Mouse (Mus musculus) midbrain, embryonic 13.5 days (tissue): ENCODE data around the gene Auh. TPM values are rescaled to one million over a fixed set of nuclear protein-coding genes. Genes with fewer than 3 reads are reported as not detected.

ENCODE experiments used
- ATAC-seq: fragments of 200-750 bp; cut with Nextera tagmentation; 2 replicates; pipeline ENCODE4 v1.8.0; 2017; ENCODE audit warnings: mild to moderate bottlenecking, moderate TSS enrichment, moderate library complexity
- H3K27ac ChIP-seq: fragments of 300-500 bp; sonication (generic); 2 replicates; pipeline ENCODE4 v1.5.1; 2015; ENCODE audit warnings: inconsistent platforms, mild to moderate bottlenecking, moderate library complexity
- H3K27me3 ChIP-seq: fragments of 300-500 bp; sonication (generic); 2 replicates; pipeline ENCODE4 v1.6.1; 2015; ENCODE audit warnings: mild to moderate bottlenecking, inconsistent platforms
- H3K36me3 ChIP-seq: fragments of 300-500 bp; sonication (generic); 2 replicates; pipeline ENCODE4 v1.6.1; 2015; ENCODE audit warnings: mild to moderate bottlenecking, inconsistent platforms
- H3K4me1 ChIP-seq: fragments of 300-500 bp; sonication (generic); replicated peaks from 2 replicates; pipeline ENCODE4 v1.6.1; 2015; ENCODE audit warnings: inconsistent platforms
- H3K4me2 ChIP-seq: fragments of 300-500 bp; sonication (generic); replicated peaks from 2 replicates; pipeline ENCODE4 v1.6.1; 2015; ENCODE audit warnings: moderate library complexity, mild to moderate bottlenecking, inconsistent platforms
- H3K4me3 ChIP-seq: fragments of 300-500 bp; sonication (generic); replicated peaks from 2 replicates; pipeline ENCODE4 v1.5.1; 2015; ENCODE audit warnings: mild to moderate bottlenecking, inconsistent platforms
- H3K9ac ChIP-seq: fragments of 300-500 bp; sonication (generic); replicated peaks from 2 replicates; pipeline ENCODE4 v1.6.1; 2015; ENCODE audit warnings: mild to moderate bottlenecking, inconsistent platforms
- H3K9me3 ChIP-seq: fragments of 300-500 bp; sonication (generic); 2 replicates; pipeline ENCODE4 v1.6.1; 2016; ENCODE audit warnings: mild to moderate bottlenecking, inconsistent platforms
- whole genome bisulfite sequencing: fragments of 180-500 bp; shearing (Covaris S2); methylation state at CpG from one replicate; pipeline ENCODE4 v1.1.7; 2015; 5-methylcytosine and 5-hydroxymethylcytosine counted together
- polyA plus RNA-seq: library from polyadenylated mRNA; unstranded; fragments of >200 nt; fragmentation: Nextera tagmentation; extraction: Ambion mirVana; gene quantifications from 2 replicates; pipeline ENCODE4 v1.2.1, GENCODE M21; 2015

The Auh gene
- polyA plus RNA-seq, 1 experiment from 2014 or later, result 58.4 TPM

DNA sequence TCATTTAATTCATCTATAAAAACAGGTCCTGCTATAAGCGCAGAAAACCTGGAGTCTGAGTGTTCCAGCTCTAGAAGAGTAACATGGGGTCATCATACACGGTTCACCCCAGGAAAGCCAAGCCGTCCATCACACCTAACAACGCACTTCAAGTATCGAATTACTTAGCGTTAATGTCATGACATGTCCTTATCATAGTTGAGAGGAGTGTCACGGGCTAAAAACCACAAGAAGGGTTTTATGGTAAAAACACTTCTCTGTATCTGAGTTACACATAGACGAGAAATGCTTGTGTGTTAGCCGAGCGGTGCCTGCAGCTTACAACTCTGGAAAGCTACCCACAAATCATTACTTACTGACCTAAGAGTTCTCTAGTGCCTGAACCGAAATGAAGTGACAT lies 55.6 kb downstream of the Auh start:
- WGBS, result 88% methylated on average over 11 of the region's 11 CpGs
- H3K27ac ChIP-seq, result no peak overlapping the region
- H3K4me1 ChIP-seq, result peaks cover 3% of the 10 kb centered on the region; the same call in 1 of the 2 replicates
- H3K36me3 ChIP-seq, result no peaks in the 10 kb centered on the region
- no peaks in the 10 kb centered on the region for H3K27me3 ChIP-seq
- H3K9me3 ChIP-seq, result no peaks in the 10 kb centered on the region
- ATAC-seq, result no peak
- no peak overlapping the region for H3K9ac ChIP-seq
- H3K4me3 ChIP-seq, result no peak overlapping the region
- H3K4me2 ChIP-seq, result no peak overlapping the region

DNA sequence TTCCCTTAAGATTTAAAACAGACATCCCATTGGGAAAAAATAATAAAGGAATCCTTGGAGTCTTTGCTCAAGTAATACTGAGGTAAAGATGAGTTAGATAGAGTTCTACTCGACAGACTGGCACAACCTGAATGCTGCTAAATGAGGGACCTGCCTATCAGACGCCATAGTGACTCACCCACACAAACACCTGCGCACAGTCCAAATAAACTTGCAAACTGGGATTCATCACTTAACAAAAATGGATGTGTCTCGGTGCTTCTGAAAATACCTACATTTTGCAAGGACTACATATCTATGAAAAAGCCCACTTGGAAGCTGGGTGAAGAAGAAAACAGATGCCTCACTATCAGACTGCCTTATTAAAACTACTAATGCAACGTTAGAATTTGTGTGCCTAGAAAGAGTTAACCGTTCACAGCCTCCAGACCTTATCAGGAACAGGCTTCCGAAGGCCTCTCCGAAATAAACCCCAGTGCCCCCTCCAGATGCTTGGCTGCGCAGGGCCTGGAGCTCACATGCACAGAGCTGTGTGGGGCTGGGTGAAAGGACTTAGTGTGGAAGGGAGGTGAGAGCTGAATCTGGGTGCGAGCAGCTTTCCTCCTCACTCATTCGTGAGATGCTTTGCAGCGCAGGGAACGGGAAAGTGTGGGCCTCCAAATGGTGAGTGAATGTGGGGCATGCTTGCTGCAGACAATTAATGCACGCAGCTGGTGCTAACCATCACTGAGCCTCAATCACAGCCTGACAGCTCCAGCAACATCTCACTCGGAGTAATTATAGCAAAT lies 63.3 kb downstream of the Auh start:
- H3K4me3 ChIP-seq, result no peak overlapping the region

DNA sequence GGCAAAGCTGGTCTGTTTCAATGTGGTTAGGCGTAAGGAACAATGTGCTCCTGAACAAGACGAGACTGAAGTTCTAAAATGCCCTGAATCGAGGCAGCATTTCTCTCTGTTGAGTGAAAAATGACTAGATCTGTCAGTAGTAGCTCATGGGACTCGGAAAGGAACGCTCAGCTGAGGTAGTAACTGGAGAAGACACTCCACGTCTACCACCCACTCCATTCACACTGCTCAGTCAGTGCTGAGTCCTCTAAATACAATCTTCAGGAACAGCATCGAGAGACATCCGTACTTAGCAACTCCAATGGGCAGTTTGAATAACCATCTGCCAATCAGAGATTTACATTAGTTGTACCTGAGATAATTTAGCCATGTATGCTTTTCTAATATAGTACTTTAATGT lies 66.0 kb downstream of the Auh start:
- Histone ChIP-seq H3K9me3 (no peaks in the 10 kb centered on the region), H3K36me3 (peaks cover 3% of the 10 kb centered on the region; the same call in 1 of the 2 replicates), H3K27ac (no peak overlapping the region), H3K4me1 (peaks cover 24% of the 10 kb centered on the region), H3K4me2 (no peak overlapping the region), H3K27me3 (no peaks in the 10 kb centered on the region), H3K9ac (no peak overlapping the region), H3K4me3 (no peak overlapping the region)
- WGBS, result 90% methylated on average over 8 of the region's 8 CpGs
- no peak for ATAC-seq

More for the DNA sequence above, 63.3 kb downstream of the Auh start:
- Histone ChIP-seq H3K9ac (no peak overlapping the region), H3K27ac (no peak overlapping the region), H3K9me3 (no peaks in the 10 kb centered on the region), H3K36me3 (peaks cover 3% of the 10 kb centered on the region; the same call in 1 of the 2 replicates), H3K4me2 (no peak overlapping the region), H3K27me3 (no peaks in the 10 kb centered on the region), H3K4me1 (peaks cover 20% of the 10 kb centered on the region)
- WGBS, result 58% methylated on average over 15 of the region's 15 CpGs
- ATAC-seq, result peak; percentile 66

DNA sequence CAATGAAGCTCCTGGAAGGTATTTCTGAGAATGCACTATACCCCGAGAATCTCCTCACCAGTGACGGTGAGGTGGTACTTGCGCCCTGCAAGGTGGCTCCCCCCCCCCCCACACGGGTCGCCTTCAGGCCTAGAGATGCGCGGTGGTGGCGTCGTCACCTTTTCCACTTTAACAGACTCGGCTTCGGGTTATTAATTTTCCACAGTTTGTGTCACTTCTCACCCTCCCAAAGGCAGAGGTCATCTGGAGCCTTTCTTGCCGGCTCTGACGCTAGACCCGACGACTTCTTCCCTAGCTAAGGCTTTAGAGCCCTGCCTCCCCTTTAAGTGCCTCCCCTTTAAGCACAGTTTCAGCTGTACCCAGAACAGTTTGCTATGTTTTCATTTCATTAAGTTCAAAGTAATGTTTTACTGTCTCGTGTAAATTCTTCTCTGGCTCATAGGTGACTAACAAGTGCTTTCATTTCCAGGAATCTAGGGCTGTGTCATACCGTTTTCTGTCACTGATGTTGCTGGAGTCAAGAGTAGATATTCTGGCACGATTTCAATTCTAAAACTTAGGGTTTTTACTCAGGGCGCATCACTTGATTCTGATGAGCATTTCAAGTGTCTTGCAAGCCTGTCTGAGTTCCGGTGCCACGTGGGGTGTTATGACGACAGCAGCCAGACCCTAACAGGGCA lies 69.3 kb downstream of the Auh start:
- no peak for ATAC-seq
- 85% methylated on average over 22 of the region's 22 CpGs for WGBS
- Histone ChIP-seq H3K36me3 (peaks cover 3% of the 10 kb centered on the region; the same call in 1 of the 2 replicates), H3K4me3 (no peak overlapping the region), H3K4me1 (0 out of 2 replicates have a peak, but pooled peaks cover 4% of the 10 kb centered on the region), H3K9ac (no peak overlapping the region), H3K27me3 (no peaks in the 10 kb centered on the region), H3K9me3 (no peaks in the 10 kb centered on the region), H3K27ac (no peak overlapping the region), H3K4me2 (no peak overlapping the region)

DNA sequence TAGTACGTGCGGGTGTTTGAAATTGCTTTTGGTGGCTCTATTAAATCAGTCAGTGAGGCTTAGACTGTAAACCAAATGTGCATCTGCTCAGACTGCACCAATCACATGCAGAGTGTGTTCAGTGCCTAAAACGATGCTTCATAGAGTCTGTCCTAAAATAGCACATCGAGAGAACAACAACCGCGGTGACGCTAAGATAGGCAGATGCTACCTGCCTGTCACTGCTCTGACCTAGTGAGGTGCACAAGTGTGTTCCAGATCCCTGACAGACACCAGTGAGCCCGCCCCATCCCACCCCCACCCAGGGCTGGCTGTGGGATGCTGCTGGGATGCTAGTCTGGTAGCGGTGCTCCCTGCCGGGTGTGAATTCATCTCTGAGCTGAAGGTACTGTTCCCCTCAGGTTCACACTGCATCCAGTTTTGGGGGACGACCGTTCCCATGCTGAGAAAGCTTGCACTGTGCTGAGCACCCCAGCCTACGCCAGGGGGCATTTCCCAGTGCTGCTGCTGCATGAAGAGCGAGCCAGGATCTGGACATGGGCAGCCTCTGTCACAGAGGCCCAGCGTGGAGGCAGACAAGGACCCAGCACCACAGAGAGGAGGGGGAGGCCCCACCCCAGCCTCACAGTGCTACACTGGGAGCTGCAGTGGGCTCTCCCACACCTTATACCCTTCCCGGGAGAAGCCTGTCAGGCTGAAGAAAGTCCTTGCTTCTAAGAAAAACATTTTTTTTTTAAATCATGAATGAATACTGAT lies 70.2 kb downstream of the Auh start:
- Histone ChIP-seq H3K27me3 (no peaks in the 10 kb centered on the region), H3K9me3 (no peaks in the 10 kb centered on the region), H3K4me3 (no peak overlapping the region), H3K27ac (no peak overlapping the region), H3K9ac (no peak overlapping the region), H3K4me2 (no peak overlapping the region), H3K36me3 (peaks cover 3% of the 10 kb centered on the region; the same call in 1 of the 2 replicates), H3K4me1 (0 out of 2 replicates have a peak, but pooled peaks cover 4% of the 10 kb centered on the region)
- 0 out of 2 replicates have a peak, but pooled peaks have one; percentile 37 for ATAC-seq
- 79% methylated on average over 16 of the region's 16 CpGs for WGBS

DNA sequence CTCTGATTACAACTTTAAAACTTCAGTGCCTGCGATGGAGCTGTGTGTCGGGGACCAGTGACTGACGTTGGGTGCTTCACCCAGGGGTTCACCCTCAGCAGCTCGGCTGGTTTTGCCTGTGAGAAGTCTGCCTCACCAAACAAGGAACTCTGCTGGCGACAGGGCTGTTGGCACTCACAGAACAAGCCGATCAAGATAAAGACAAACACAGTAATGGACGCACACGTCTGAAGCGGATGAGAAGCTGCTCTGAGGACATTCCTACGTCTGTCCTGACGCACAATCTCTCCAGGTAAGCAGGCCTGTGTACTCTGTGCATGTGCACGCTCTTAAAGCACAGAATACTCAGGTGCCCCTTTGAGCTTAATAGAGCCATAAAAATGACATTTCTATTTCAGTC lies 71.1 kb downstream of the Auh start:
- peaks cover 3% of the 10 kb centered on the region; the same call in 1 of the 2 replicates for H3K36me3 ChIP-seq
- no peaks in the 10 kb centered on the region for H3K27me3 ChIP-seq
- H3K4me1 ChIP-seq, result 0 out of 2 replicates have a peak, but pooled peaks cover 4% of the 10 kb centered on the region
- H3K27ac ChIP-seq, result no peak overlapping the region
- no peaks in the 10 kb centered on the region for H3K9me3 ChIP-seq
- H3K9ac ChIP-seq, result no peak overlapping the region
- no peak overlapping the region for H3K4me2 ChIP-seq
- no peak for ATAC-seq
- H3K4me3 ChIP-seq, result no peak overlapping the region
- WGBS, result 89% methylated on average over 12 of the region's 12 CpGs

DNA sequence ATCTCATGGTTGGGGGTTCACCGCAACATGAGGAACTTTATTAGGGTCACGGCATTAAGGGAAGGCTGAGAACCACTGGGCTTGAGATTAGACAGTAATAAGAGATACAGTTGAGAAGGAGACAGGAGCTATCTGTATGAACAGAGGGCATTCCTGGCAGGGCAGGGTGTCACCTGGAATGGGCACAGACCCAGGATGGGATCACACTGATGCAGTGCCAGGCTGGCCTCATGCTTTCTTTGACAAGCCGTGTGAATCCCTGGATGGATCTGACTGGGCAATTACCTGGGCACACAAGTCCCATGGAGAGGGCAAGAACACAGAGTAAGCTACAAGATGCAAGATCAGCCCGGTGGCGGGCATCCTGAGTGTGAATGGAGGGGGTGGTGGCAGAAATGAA lies 71.7 kb downstream of the Auh start:
- Histone ChIP-seq H3K4me2 (no peak overlapping the region), H3K27me3 (no peaks in the 10 kb centered on the region), H3K4me3 (no peak overlapping the region), H3K36me3 (peaks cover 3% of the 10 kb centered on the region; the same call in 1 of the 2 replicates), H3K9ac (no peak overlapping the region), H3K9me3 (no peaks in the 10 kb centered on the region), H3K4me1 (0 out of 2 replicates have a peak, but pooled peaks cover 4% of the 10 kb centered on the region), H3K27ac (no peak overlapping the region)
- WGBS, result 92% methylated on average over 5 of the region's 5 CpGs
- ATAC-seq, result no peak

DNA sequence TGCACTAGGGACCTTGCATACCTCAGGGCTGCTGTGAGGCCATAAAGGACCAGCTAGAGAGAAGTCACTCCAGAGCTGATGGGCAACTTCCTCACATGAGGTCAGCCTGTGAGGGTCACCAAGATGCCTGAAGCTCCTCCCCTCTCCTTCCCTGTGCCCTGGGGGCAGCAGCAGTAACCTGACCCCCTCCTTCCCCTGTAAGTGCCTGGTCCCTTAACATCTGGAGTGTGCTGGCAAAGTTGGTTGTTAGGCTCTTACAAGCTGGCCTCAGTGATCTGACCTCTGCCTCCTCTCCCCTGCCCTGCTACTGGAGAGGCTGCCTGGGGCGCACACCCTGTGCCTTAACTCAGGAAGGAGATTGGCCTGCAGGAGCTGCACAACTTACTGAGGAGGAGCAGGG lies 75.9 kb downstream of the Auh start:
- WGBS, result 67% methylated on average over 1 of the region's 1 CpGs
- Histone ChIP-seq H3K36me3 (no peaks in the 10 kb centered on the region), H3K4me3 (no peak overlapping the region), H3K27me3 (no peaks in the 10 kb centered on the region), H3K4me1 (peaks cover 5% of the 10 kb centered on the region), H3K4me2 (no peak overlapping the region), H3K9me3 (no peaks in the 10 kb centered on the region), H3K9ac (no peak overlapping the region), H3K27ac (no peak overlapping the region)
- no peak for ATAC-seq

DNA sequence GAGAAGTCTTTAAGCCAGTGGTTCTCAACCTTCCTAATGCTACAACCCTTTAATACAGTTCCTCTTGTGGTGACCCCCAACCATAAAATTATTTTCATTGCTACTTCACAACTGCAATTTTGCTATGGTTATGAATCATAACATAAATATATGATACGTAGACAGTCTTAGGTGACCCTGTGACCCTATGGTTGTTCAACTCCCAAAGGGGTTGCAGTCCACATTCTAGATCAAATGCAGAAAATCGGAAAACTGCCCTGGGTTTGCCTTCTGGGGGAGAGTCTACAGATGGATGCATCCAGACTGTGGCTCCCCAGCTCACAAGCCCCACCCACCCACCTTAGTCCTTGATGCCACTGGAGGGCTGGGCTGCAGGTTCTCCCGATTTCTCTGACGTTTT lies 77.6 kb downstream of the Auh start:
- H3K27me3 ChIP-seq, result no peaks in the 10 kb centered on the region
- H3K9me3 ChIP-seq, result no peaks in the 10 kb centered on the region
- WGBS, result 86% methylated on average over 4 of the region's 4 CpGs
- no peak overlapping the region for H3K4me2 ChIP-seq
- H3K36me3 ChIP-seq, result no peaks in the 10 kb centered on the region
- no peak overlapping the region for H3K27ac ChIP-seq
- ATAC-seq, result no peak
- peaks cover 9% of the 10 kb centered on the region for H3K4me1 ChIP-seq
- H3K4me3 ChIP-seq, result no peak overlapping the region
- H3K9ac ChIP-seq, result no peak overlapping the region

DNA sequence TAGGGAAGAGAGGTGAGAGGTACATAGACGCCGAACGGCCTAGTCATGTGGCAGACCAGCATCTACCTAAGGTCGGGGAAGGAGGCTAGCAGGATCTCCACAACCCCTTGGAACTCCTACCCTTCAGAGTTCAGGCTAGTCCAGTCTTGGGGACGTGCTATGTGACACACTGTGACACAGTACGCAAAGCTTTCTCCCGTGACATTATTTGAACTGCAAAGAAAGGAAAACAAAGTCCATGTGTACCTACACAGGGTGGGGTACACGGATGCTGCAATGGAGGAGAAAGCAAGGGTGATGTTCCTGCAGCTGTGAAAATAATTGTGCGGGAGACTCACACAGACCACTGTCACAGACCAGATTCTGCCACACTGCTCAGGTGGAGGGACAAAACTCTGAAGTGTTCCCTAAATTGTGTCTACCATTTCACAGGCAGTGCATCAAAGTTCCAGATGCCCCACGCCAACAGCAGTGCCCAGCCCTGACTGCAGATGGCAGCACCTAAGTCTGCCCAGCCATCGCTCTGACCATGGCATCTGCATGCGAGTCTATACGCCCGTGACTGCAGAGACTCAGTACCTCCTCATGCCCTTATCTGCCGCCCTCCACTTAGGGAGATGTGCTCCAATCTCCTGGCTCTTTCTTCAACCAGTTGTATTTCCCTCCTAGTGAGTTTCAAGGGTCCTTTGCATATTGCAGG lies 79.3 kb downstream of the Auh start:
- Histone ChIP-seq H3K9me3 (no peaks in the 10 kb centered on the region), H3K9ac (no peak overlapping the region), H3K36me3 (no peaks in the 10 kb centered on the region), H3K4me3 (no peak overlapping the region), H3K4me1 (peaks cover 9% of the 10 kb centered on the region), H3K4me2 (no peak overlapping the region), H3K27ac (no peak overlapping the region), H3K27me3 (no peaks in the 10 kb centered on the region)
- no peak for ATAC-seq
- WGBS, result 86% methylated on average over 15 of the region's 15 CpGs

DNA sequence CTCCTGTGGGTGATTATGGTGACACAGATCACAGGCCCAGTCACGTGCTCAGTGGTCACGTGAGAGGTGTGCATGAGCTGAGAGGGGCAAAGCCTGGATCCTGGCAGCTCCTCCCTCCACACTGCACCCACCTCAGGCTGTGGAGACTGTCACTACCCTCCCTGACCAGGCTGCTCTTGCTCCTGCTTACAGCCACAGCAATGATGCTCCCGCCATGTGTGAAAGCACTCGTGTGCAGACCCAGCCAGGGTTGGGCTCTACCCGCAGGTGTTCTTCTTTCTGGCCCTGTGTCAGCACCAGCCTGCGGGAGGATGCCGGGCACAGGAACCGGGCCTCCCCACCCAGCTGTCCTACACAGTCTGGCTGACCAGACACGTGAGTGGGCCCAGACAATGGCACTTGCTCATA lies 80.1 kb downstream of the Auh start:
- Histone ChIP-seq H3K4me2 (no peak overlapping the region), H3K4me3 (no peak overlapping the region), H3K9me3 (no peaks in the 10 kb centered on the region), H3K27me3 (no peaks in the 10 kb centered on the region), H3K36me3 (no peaks in the 10 kb centered on the region), H3K4me1 (peaks cover 9% of the 10 kb centered on the region), H3K27ac (no peak overlapping the region), H3K9ac (no peak overlapping the region)
- peak; percentile 48 for ATAC-seq
- WGBS, result 70% methylated on average over 9 of the region's 9 CpGs
